Mouse (Mus musculus): ENCODE data around the gene Ccdc57. TPM values are rescaled to one million over a fixed set of nuclear protein-coding genes. Genes with fewer than 3 reads are reported as not detected.
A peak's percentile ranks its signal among the peaks of the same experiment; 100 is the strongest.

Ccdc57 gene
- polyA plus RNA-seq, 1 experiment from 2014 or later, result 3.9 TPM

DNA sequence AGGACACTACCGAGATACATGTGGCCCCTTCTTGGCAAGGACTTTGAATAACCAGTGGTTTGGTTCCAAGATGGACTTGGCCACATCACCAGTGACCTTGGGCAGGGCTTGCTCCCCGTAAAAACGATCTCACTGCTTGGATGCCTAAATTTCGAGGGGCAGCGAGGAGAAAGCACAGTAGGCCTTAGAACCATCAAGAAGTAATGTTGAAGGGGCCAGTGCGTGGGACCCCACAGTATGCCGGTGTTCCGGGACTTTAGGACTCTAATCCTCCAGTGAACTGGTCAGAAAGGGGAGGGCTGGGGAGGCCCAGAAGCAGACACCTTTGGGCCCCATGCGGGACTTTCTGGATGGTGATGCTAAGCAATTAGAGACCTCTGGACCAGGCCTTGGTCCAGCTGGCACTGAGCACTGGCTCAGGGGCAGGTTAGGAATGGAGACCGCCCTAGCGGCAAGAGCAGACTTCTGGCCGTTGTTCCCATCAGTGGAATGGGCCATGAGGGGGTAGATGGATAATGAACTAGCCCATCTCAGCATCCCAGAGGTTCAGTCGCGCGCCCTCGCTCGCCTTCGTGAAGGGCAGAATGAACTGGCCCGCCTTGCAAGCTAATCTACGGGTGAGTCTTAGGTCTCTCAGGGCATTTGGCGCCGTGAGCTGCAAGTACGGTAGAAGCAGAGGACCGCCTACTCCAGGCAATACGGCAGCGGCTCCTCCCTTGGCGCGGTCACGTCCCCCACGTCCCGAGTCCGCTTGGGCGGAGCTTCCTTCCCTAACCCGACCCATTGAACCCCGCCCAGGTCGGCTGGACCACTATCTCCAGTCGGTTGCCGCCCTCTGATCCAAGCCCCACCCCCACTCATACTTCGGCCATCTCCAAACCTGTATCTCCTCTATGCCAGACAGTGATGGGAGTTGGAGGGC is 17.9 kb upstream of the Ccdc57 start:
- H3K36me3 ChIP-seq, result peaks cover 5% of the 10 kb centered on the region
- peak overlapping the region; percentile 62 for H3K4me2 ChIP-seq
- no peaks in the 10 kb centered on the region for H3K9me3 ChIP-seq
- H3K9ac ChIP-seq, result peak overlapping the region; percentile 63
- H3K27ac ChIP-seq (replicated peaks), result 0 out of 2 replicates have a peak overlapping the region, but pooled peaks have one; percentile 28
- peak overlapping the region; percentile 43 for H3K4me3 ChIP-seq
- H3K27me3 ChIP-seq, result peaks cover 32% of the 10 kb centered on the region
- 2% methylated on average over 39 of the region's 39 CpGs for WGBS
- H3K4me1 ChIP-seq (replicated peaks), result peaks cover 37% of the 10 kb centered on the region
- ATAC-seq (ENCODE audit: low read depth), result peak; percentile 69; the same call in 1 of the 2 replicates

DNA sequence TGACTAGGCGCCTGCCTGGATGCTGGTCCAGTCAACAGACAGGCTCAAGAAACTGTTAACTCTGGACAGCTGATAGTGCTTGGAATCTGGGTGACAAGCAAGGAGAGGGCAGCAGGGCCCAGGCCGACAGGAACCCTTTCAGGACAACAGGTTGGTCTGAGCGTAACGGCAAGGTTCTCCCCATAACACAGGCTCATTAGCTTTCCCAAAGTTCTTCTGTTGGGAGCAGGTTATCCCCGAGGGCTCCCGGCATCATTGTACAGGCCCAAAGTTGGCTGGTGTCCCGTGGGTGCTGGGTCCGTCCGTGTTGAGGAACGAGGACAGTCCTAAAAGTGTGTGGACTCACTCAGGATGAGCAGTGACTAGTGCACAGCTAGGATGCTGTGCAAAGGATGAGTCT is 17.2 kb upstream of the Ccdc57 start:
- Histone ChIP-seq H3K4me2 (peak overlapping the region; percentile 62), H3K4me1 (replicated peaks) (peaks cover 37% of the 10 kb centered on the region), H3K9me3 (no peaks in the 10 kb centered on the region), H3K4me3 (peak overlapping the region; percentile 43), H3K36me3 (no peaks in the 10 kb centered on the region), H3K9ac (peak overlapping the region; percentile 63; the same call in 1 of the 2 replicates), H3K27ac (replicated peaks) (no peak overlapping the region), H3K27me3 (peaks cover 32% of the 10 kb centered on the region)
- ATAC-seq (ENCODE audit: low read depth), result no peak
- WGBS, result 13% methylated on average over 10 of the region's 10 CpGs

DNA sequence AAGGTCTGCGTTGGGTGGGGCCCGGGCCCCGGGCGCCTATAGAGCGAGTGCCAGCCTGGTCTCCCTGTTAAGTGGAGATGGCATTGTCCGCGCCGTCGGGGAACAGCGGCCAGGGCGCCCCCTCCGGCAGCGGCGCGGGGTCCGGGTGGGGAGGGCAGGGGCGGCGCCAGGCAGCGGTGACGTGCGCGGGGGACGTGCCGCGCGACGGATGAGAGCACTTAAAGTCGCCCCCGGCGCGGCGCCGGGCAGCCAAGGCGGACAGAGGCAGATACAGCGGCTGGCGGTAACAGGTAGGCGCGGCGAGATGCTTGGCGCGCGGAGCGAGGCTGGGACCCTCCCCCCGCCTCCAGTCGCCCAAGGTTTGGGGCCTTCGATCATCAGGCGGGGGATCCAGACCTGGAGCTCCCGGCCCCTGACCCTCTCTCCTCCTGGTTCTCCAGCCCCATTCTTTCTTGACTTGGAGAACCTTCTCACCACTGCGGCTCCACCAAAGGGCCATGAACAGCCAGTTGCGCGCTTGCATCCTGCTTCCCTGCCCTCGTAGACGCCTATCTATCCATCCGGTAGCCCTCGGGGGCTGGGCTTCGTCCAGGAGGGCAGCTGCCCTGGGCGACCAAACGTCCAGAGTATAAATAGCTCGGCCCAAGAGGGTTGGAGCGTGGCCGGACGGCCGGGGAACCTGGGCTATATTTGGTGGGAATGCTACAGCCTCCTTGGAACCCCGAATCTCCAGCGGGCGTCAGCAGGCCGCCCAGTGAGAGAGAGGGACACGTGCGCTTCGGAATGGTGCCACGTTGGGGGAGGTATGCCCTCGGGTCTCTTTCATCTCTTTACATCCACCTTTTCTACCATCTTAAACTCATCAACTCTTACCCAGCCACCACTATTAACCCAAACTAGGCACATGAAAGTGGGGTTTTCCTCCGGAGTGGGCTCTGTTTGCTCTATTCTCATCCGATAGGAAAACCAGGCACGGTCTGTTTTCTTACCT is 16.5 kb upstream of the Ccdc57 start:
- WGBS, result 2% methylated on average over 74 of the region's 75 CpGs
- Histone ChIP-seq H3K27ac (replicated peaks) (no peak overlapping the region), H3K27me3 (peaks cover 32% of the 10 kb centered on the region), H3K4me1 (replicated peaks) (peaks cover 37% of the 10 kb centered on the region), H3K36me3 (no peaks in the 10 kb centered on the region), H3K9ac (peak overlapping the region; percentile 44), H3K4me3 (peak overlapping the region; percentile 43), H3K4me2 (peak overlapping the region; percentile 62), H3K9me3 (no peaks in the 10 kb centered on the region)
- ATAC-seq (ENCODE audit: low read depth), result no peak

DNA sequence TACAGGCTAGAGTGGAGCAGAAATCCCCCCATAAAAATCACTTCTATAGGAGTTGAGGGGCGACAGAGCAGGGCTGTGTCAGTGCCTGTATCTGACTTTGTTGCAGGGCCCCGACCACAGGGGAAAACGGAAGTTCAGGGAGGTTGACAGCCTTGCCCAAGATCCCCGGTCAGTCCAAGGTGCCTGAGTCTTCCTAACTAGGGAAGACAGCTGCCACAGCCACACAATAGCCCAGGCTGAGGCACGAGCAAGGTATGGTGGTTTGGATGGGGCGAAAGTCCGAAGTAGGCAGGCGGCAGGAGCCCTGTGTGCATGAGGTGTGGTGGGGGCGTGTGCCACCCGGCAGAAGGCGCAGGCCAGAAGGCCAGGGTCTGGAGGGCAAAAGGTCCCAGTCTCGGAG is 15.7 kb upstream of the Ccdc57 start, which contains the start of gene Slc16a3:
Gene Slc16a3, plus strand, starts transcription at position 153 of the 400 bp plus-strand sequence.
- Histone ChIP-seq H3K9ac (peak within 1 kb of the TSS; percentile 44), H3K4me2 (peak within 1 kb of the TSS; percentile 62), H3K36me3 (no peaks in the 10 kb centered on the region), H3K4me1 (replicated peaks) (peaks cover 37% of the 10 kb centered on the region), H3K27me3 (peaks cover 32% of the 10 kb centered on the region), H3K4me3 (peak within 1 kb of the TSS; percentile 43), H3K27ac (replicated peaks) (no peak within 1 kb of the TSS), H3K9me3 (no peaks in the 10 kb centered on the region)
- ATAC-seq (ENCODE audit: low read depth), result no peak
- 39% methylated on average over 12 of the region's 12 CpGs for WGBS

DNA sequence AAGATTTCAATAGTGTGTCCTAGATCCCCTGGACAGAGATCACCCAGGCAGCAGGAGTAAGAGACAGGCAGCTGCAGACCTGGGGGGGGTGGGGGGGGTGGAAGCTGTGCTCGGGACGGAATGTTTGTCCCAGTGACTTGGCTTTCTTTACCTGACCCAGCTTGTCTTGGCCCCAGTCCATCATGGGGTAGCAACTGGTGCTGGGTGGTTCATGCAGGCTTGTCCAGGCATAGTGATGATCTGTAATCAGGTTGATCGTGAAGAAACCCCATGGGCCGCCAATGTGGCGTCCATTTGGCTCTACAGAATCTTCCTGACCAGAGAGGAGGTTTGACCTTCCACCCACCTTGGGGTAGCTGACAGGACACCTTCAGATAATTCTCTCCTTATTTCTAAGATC is 13.3 kb upstream of the Ccdc57 start:
- no peaks in the 10 kb centered on the region for H3K36me3 ChIP-seq
- H3K4me2 ChIP-seq, result no peak overlapping the region
- H3K9ac ChIP-seq, result no peak overlapping the region
- no peaks in the 10 kb centered on the region for H3K9me3 ChIP-seq
- ATAC-seq (ENCODE audit: low read depth), result no peak
- H3K27ac ChIP-seq (replicated peaks), result no peak overlapping the region
- H3K27me3 ChIP-seq, result peaks cover 32% of the 10 kb centered on the region
- H3K4me1 ChIP-seq (replicated peaks), result peaks cover 24% of the 10 kb centered on the region
- 91% methylated on average over 5 of the region's 5 CpGs for WGBS
- H3K4me3 ChIP-seq, result no peak overlapping the region

DNA sequence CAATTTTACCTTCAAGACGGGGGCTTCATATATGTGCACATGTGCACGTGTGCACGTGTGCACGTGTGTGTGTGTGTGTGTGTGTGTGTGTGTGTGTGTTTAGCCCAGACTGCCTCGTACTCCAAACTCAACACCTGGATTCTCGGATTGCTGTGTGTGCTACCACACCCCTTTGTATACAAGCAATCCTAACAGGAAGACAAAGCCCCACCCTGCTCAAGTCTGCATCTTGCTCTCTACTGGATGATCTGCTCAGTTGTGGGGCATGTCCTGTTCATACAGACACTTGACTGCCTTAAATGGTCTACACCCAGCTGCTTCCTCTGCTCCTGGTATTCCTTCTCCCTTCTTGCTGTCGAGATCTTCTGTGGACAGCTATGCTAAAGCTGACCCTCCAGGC is 12.6 kb upstream of the Ccdc57 start:
- H3K27ac ChIP-seq (replicated peaks), result no peak overlapping the region
- H3K4me3 ChIP-seq, result no peak overlapping the region
- no peaks in the 10 kb centered on the region for H3K36me3 ChIP-seq
- H3K27me3 ChIP-seq, result peaks cover 29% of the 10 kb centered on the region
- peaks cover 17% of the 10 kb centered on the region for H3K4me1 ChIP-seq (replicated peaks)
- ATAC-seq (ENCODE audit: low read depth), result no peak
- no peak overlapping the region for H3K4me2 ChIP-seq
- H3K9ac ChIP-seq, result no peak overlapping the region
- no peaks in the 10 kb centered on the region for H3K9me3 ChIP-seq
- WGBS, result 90% methylated on average over 7 of the region's 7 CpGs

DNA sequence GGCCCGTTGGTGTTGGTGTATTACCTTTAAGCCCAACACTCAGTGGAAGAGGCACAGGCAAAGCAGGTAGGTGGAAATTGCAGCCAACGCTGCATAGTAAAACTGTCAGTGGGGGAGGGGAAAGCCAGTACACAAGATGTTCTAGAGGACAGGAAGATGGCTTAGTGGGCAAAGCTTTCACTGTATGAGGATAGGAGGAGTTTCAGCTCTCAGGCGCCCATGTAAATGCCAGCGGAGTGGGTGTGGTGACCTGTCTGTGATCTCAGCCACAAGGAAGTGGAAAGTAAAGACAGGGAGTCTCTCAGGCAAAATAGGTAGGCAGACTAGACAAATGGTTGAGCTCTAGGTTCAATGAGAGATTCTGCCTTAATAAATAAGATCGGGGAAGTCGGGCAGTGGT is 8.3 kb upstream of the Ccdc57 start:
- no peaks in the 10 kb centered on the region for H3K9me3 ChIP-seq
- H3K4me1 ChIP-seq (replicated peaks), result no peaks in the 10 kb centered on the region
- H3K4me2 ChIP-seq, result no peak overlapping the region
- WGBS, result 87% methylated on average over 6 of the region's 6 CpGs
- no peak for ATAC-seq (ENCODE audit: low read depth)
- H3K27me3 ChIP-seq, result no peaks in the 10 kb centered on the region
- no peak overlapping the region for H3K4me3 ChIP-seq
- no peak overlapping the region for H3K27ac ChIP-seq (replicated peaks)
- no peak overlapping the region for H3K9ac ChIP-seq
- H3K36me3 ChIP-seq, result no peaks in the 10 kb centered on the region

DNA sequence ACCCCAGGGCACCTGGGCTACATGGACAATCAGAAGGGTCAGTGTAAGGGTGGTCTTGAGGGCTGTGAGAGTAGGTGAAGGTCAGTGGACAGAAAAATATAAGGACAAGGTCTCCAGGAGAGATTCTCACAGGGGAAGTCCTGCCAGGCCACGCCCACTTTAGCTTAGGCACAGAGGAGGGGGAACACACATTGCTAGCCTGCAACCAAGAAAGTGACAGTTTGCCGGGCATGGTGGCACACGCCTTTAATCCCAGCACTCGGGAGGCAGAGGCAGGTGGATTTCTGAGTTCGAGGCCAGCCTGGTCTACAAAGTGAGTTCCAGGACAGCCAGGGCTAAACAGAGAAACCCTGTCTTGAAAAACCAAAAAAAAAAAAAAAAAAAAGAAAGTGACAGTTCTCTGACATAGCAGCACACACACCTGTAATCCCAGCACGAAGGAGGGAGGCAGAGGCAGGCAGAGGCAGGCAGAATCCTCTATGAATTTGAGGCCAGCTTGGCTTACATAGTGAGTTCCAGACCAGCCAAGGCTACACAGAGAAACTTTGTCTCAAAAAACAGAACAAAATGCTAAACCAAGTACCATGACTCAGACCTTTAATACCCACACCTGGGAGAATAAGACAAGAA is 7.2 kb upstream of the Ccdc57 start:
- Histone ChIP-seq H3K4me2 (no peak overlapping the region), H3K4me1 (replicated peaks) (no peaks in the 10 kb centered on the region), H3K27ac (replicated peaks) (no peak overlapping the region), H3K4me3 (no peak overlapping the region), H3K36me3 (no peaks in the 10 kb centered on the region), H3K9ac (no peak overlapping the region), H3K27me3 (no peaks in the 10 kb centered on the region), H3K9me3 (no peaks in the 10 kb centered on the region)
- WGBS, result 65% methylated on average over 6 of the region's 6 CpGs
- ATAC-seq (ENCODE audit: low read depth), result no peak

DNA sequence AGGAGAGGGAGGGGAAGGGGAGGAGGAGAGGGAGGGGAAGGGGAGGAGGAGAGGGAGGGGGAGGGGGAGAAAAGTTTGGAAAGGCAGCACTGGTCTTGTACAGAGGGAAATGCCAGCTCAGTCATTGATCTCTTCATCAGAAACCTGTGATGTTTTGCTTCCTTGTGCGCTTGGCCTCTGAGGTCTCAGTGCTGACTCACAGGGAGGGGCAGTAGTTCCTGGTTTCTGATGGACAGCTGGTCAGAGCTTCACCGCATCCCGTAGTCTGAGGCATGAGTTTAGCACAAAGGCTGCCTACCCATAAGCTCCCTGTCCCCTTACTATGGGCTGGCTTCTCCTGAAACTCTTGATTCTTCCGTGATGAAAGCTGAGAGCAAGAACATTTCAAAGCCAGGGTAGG is 6.1 kb upstream of the Ccdc57 start:
- WGBS, result 45% methylated on average over 4 of the region's 4 CpGs
- Histone ChIP-seq H3K9me3 (no peaks in the 10 kb centered on the region), H3K4me3 (no peak overlapping the region), H3K9ac (no peak overlapping the region), H3K4me1 (replicated peaks) (no peaks in the 10 kb centered on the region), H3K27ac (replicated peaks) (no peak overlapping the region), H3K27me3 (no peaks in the 10 kb centered on the region), H3K36me3 (no peaks in the 10 kb centered on the region), H3K4me2 (no peak overlapping the region)
- no peak for ATAC-seq (ENCODE audit: low read depth)

DNA sequence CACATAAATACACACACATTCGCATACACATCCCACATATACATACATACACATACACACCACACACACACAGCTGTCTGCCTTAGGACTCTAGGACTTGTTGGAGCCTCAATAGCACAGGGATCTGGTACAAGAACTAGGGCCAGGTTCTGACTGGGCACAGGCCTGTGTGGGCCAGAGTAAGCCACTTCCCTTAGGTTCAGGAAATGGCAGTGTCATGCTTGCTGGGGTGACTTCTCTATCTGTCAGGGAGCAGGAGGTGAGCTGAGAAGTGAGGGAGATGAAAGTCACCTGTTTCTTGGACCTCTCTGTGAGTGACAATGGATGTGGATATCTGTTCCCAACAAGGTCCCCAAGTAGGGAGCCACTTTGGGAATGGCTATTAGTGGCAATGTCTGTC is 5.3 kb upstream of the Ccdc57 start:
- 100% methylated on average over 1 of the region's 1 CpGs for WGBS
- Histone ChIP-seq H3K9ac (no peak overlapping the region), H3K27me3 (no peaks in the 10 kb centered on the region), H3K4me1 (replicated peaks) (peaks cover 4% of the 10 kb centered on the region), H3K9me3 (no peaks in the 10 kb centered on the region), H3K4me3 (no peak overlapping the region), H3K27ac (replicated peaks) (no peak overlapping the region), H3K36me3 (no peaks in the 10 kb centered on the region), H3K4me2 (no peak overlapping the region)
- no peak for ATAC-seq (ENCODE audit: low read depth)

DNA sequence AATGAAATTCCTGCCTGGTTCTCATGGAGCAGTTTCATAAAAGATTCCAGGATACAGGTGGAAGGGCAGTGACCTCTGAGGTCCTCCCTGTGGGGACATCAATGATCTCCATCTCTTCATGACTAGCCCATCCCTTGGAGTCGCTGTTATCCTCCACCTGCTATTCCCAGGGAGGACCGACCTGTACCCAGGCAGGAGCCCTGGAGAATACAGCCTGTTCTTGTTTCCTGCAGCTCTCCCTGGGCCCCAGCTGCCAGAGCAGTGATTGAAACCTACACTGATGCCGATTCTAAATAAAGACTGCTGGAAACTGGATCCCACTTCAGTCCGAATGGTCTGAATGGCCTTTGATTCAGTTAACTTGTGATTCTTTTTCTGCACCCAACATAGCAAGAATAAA is 1.2 kb downstream of the Ccdc57 start:
- Histone ChIP-seq H3K4me3 (no peak overlapping the region), H3K27ac (replicated peaks) (no peak overlapping the region), H3K4me1 (replicated peaks) (peaks cover 17% of the 10 kb centered on the region), H3K9me3 (no peaks in the 10 kb centered on the region), H3K36me3 (no peaks in the 10 kb centered on the region), H3K4me2 (peak overlapping the region; percentile 61; the same call in 1 of the 2 replicates), H3K9ac (no peak overlapping the region), H3K27me3 (no peaks in the 10 kb centered on the region)
- ATAC-seq (ENCODE audit: low read depth), result no peak
- WGBS, result 89% methylated on average over 4 of the region's 4 CpGs

Measured in neural tube, embryonic 13.5 days (tissue).